Mouse (Mus musculus): ENCODE measurements around the gene Adamts2. TPM values are rescaled to one million over a fixed set of nuclear protein-coding genes. Genes with fewer than 3 reads are reported as not detected.
A peak's percentile ranks its signal among the peaks of the same experiment; 100 is the strongest.

The Adamts2 gene
- polyA plus RNA-seq, 1 experiment from 2014 or later = 2.8 TPM

DNA sequence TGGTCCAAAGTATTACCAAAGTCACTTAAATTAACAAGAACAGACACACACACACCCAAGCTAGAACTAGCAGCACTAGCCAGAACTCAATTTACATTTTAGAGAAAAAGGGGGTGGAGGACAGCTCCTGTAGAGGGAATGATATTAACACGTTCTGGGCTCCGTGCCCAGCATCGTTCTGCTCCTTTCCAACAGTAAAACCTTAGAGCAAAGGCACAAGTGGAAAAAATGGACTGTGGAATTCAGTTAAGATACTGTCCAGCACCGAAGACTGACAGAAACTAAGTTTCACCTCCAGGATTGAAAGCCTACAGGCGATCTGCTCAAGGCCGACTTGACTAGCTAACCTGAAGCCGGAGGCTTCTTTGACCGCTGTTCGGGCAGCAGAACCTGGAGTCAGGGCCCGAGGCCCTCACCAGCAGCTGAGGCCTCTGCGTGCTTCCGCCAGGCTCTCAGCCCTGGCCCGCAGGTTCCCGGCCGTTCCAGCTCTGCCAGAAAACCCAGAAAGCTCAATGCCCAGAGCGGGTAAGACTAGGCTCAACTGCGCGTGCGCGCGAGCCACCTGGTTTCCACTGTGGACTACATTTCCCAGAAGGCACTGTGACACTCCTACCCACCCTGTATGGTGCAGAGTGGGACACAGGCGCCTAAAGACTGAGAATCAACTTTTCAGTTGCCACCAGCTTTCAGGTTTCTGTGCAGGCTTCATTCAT lies 239.3 kb downstream of the Adamts2 start, which contains the start of gene Zfp879:
Gene Zfp879 (minus strand): TSS at position 530 of the 713 bp plus-strand sequence.
- WGBS = 18% methylated on average over 22 of the region's 22 CpGs

DNA sequence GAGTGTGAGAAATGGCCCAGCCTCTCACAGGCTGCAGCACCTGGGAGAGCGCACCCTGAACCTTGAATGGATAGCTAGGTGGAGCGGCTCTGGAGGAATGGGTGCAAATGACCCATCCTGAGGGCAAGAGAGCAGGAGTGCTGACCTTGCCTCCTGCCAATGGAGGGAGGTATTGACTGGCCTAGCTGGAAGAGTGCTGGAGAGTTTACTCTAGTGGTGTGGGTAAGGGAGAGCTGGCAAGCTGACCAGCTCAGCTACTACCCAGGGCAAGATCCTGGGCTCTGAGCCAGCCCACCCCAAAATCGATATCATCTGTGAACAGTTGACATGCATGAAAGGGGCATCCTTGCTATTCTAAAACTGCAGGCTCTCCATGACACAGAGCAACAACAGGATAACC lies 244.1 kb downstream of the Adamts2 start:
- no peak overlapping the region for H3K27ac ChIP-seq (replicated peaks)
- H3K4me3 ChIP-seq = no peak overlapping the region
- H3K4me2 ChIP-seq (replicated peaks) = no peak overlapping the region
- no peak overlapping the region for H3K9ac ChIP-seq (replicated peaks)
- H3K27me3 ChIP-seq = peaks cover 25% of the 10 kb centered on the region
- H3K36me3 ChIP-seq = no peaks in the 10 kb centered on the region
- no peak for ATAC-seq (replicated peaks)
- WGBS = 92% methylated on average over 3 of the region's 3 CpGs
- H3K9me3 ChIP-seq = no peaks in the 10 kb centered on the region
- H3K4me1 ChIP-seq = peaks cover 10% of the 10 kb centered on the region

More for the DNA sequence above, 239.3 kb downstream of the Adamts2 start, which contains the start of gene Zfp879:
- H3K4me1 ChIP-seq = peaks cover 15% of the 10 kb centered on the region
- H3K9me3 ChIP-seq = no peaks in the 10 kb centered on the region
- peak within 1 kb of the TSS; percentile 61 for H3K4me2 ChIP-seq (replicated peaks)
- no peaks in the 10 kb centered on the region for H3K36me3 ChIP-seq
- H3K27ac ChIP-seq (replicated peaks) = peak within 1 kb of the TSS; percentile 80
- peak within 1 kb of the TSS; percentile 49 for H3K4me3 ChIP-seq
- H3K27me3 ChIP-seq = no peaks in the 10 kb centered on the region
- ATAC-seq (replicated peaks) = peak; percentile 99
- peak within 1 kb of the TSS; percentile 64 for H3K9ac ChIP-seq (replicated peaks)

DNA sequence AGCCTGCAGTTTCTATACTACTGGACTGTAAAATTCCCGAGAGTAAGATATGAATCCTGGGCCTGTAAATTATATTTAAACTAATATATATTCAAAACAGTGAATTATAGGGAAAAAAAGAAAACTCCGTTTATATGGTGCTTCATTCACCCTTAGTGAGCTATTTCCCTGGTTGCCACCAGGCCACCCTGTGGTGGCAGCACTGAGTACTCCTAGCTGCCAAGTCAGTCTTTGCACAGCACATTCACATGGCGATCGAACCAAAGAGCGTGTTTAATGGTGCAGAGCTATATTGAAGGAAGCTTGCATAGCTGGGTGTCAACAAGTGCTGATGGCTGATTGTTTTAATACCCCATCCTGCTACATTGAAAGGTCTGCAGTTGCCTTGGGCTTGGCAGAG lies 245.2 kb downstream of the Adamts2 start:
- Histone ChIP-seq H3K9ac (replicated peaks) (no peak overlapping the region), H3K4me2 (replicated peaks) (no peak overlapping the region), H3K27ac (replicated peaks) (no peak overlapping the region), H3K4me3 (no peak overlapping the region), H3K36me3 (no peaks in the 10 kb centered on the region), H3K9me3 (no peaks in the 10 kb centered on the region), H3K27me3 (peaks cover 36% of the 10 kb centered on the region), H3K4me1 (peaks cover 13% of the 10 kb centered on the region)
- ATAC-seq (replicated peaks) = no peak
- 67% methylated on average over 5 of the region's 5 CpGs for WGBS

GRCm38 (mm10) chr11:50848520-50849137 lies 246.7 kb downstream of the Adamts2 start:
- ATAC-seq (replicated peaks) = no peak
- Histone ChIP-seq H3K9me3 (no peaks in the 10 kb centered on the region), H3K36me3 (no peaks in the 10 kb centered on the region), H3K27me3 (peaks cover 49% of the 10 kb centered on the region), H3K4me3 (no peak overlapping the region), H3K27ac (replicated peaks) (no peak overlapping the region), H3K4me2 (replicated peaks) (no peak overlapping the region), H3K9ac (replicated peaks) (no peak overlapping the region), H3K4me1 (peaks cover 13% of the 10 kb centered on the region)
- 53% methylated on average over 3 of the region's 3 CpGs for WGBS

DNA sequence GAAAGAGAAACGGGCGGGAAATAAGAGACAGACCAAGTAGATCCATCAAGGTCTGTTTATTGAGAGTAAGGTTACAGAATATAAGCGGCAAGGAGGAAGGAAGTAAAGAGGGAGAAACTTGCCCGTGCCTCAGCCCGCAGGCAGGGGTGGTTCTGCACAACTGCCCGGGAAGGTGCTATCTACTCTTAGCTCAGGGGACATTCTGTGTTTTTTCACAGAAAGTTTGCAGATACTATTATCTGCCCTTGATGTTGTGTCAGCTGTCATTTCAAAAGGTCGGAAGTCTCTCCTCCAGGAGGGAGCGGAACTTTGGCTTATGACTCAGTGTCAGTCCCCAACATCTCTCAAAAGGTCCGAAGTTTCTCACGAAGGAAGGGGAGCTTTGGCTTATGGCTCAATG lies 247.4 kb downstream of the Adamts2 start:
- WGBS = 8% methylated on average over 10 of the region's 10 CpGs
- Histone ChIP-seq H3K9ac (replicated peaks) (no peak overlapping the region), H3K4me3 (no peak overlapping the region), H3K27me3 (peaks cover 49% of the 10 kb centered on the region), H3K36me3 (no peaks in the 10 kb centered on the region), H3K9me3 (no peaks in the 10 kb centered on the region), H3K27ac (replicated peaks) (no peak overlapping the region), H3K4me1 (peaks cover 13% of the 10 kb centered on the region), H3K4me2 (replicated peaks) (no peak overlapping the region)
- no peak for ATAC-seq (replicated peaks)

GRCm38 (mm10) chr11:50850177-50850735 lies 248.4 kb downstream of the Adamts2 start, which contains the start of gene Grm6:
TSS of gene Grm6 (plus strand) at chr11:50850685.
- H3K36me3 ChIP-seq = no peaks in the 10 kb centered on the region
- peak within 1 kb of the TSS; percentile 41 for H3K9ac ChIP-seq (replicated peaks)
- H3K4me1 ChIP-seq = peaks cover 13% of the 10 kb centered on the region
- peak within 1 kb of the TSS; percentile 41 for H3K4me3 ChIP-seq
- peak within 1 kb of the TSS; percentile 88 for H3K4me2 ChIP-seq (replicated peaks)
- WGBS = under 1% methylated on average over 11 of the region's 11 CpGs
- ATAC-seq (replicated peaks) = no peak
- no peak within 1 kb of the TSS for H3K27ac ChIP-seq (replicated peaks)
- peaks cover 49% of the 10 kb centered on the region for H3K27me3 ChIP-seq
- H3K9me3 ChIP-seq = no peaks in the 10 kb centered on the region

DNA sequence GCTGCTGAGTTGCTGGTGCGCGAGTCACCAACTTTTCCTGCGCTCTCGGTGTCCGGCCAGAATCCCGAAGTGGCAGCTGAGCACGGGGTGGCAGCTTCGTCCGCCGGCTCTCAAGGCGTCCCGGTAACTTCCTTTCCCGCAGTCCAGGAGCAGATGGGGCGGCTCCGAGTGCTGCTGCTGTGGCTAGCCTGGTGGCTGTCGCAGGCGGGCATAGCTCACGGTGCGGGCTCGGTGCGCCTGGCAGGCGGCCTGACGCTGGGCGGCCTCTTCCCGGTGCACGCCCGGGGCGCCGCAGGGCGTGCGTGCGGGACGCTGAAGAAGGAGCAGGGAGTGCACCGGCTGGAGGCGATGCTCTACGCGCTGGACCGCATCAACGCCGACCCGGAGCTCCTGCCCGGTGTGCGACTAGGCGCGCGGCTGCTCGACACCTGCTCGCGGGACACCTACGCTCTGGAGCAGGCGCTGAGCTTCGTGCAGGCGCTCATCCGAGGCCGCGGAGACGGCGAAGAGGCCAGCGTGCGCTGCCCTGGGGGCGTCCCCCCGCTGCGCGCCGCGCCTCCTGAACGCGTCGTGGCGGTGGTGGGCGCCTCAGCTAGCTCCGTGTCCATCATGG lies 249.2 kb downstream of the Adamts2 start:
- Histone ChIP-seq H3K36me3 (no peaks in the 10 kb centered on the region), H3K4me1 (peaks cover 13% of the 10 kb centered on the region), H3K9me3 (no peaks in the 10 kb centered on the region), H3K27me3 (peaks cover 49% of the 10 kb centered on the region), H3K9ac (replicated peaks) (peak overlapping the region; percentile 41), H3K27ac (replicated peaks) (no peak overlapping the region), H3K4me3 (peak overlapping the region; percentile 41), H3K4me2 (replicated peaks) (peak overlapping the region; percentile 88)
- WGBS = under 1% methylated on average over 72 of the region's 72 CpGs
- ATAC-seq (replicated peaks) = peak; percentile 19; the same call in 1 of the 2 replicates

Other genes with a start within 250 kb of the Adamts2 start
- 1.2 and 1.9 TPM in 2 replicates for gene Cby3, start 247.6 kb upstream of the Adamts2 start, polyA plus RNA-seq (2015; fragmentation: Nextera tagmentation; extraction: Ambion mirVana)
- gene Hnrnph1, start 225.1 kb upstream of the Adamts2 start, polyA plus RNA-seq (2015; fragmentation: Nextera tagmentation; extraction: Ambion mirVana) = 664 and 668 TPM in 2 replicates
- gene Rufy1, start 171.0 kb upstream of the Adamts2 start, polyA plus RNA-seq (2015; fragmentation: Nextera tagmentation; extraction: Ambion mirVana) = 29.5 and 30.0 TPM in 2 replicates
- gene Zfp354c, start 225.6 kb downstream of the Adamts2 start, polyA plus RNA-seq (2015; fragmentation: Nextera tagmentation; extraction: Ambion mirVana) = 62.6 and 65.0 TPM in 2 replicates
- gene Zfp879, start 239.5 kb downstream of the Adamts2 start, polyA plus RNA-seq (2015; fragmentation: Nextera tagmentation; extraction: Ambion mirVana) = 2.1 and 2.5 TPM in 2 replicates
- not detected in 2 replicates for gene Grm6, start 248.6 kb downstream of the Adamts2 start, polyA plus RNA-seq (2015; fragmentation: Nextera tagmentation; extraction: Ambion mirVana)